Mouse (Mus musculus) erythroblast, adult 5-6 weeks (primary cell): ENCODE results near the gene Trim27. TPM values are rescaled to one million over a fixed set of nuclear protein-coding genes. Genes with fewer than 3 reads are reported as not detected.

ENCODE experiments used
- total RNA-seq, 2 experiments: library from RNA; stranded (forward) in 1 of 2; stranded (reverse) in 1 of 2; fragments of 150-400 nt in 1 of 2; fragments of 200-764, 138-1000 nt in 1 of 2; gene quantifications; 2 replicates each; pipeline versions ENCODE4 v1.2.3 to v1.2.4; 2015 to 2017; ENCODE audit warnings: low replicate concordance in 2 of 2

The Trim27 gene
- total RNA-seq, 2 experiments from 2014 or later, result 18.4 to 42.5 TPM

Other genes starting within 250 kb of the Trim27 start
- gene Olfr1370, start 104.5 kb upstream of the Trim27 start, total RNA-seq (2015; ENCODE audit: low replicate concordance), result not detected in 2 replicates
- gene Olfr1370, start 104.5 kb upstream of the Trim27 start, total RNA-seq (2017; ENCODE audit: low replicate concordance), result 0.14 TPM in 1 of 2 replicates, not detected in the other
- gene Olfr1369-ps1, start 68.0 kb upstream of the Trim27 start, total RNA-seq (2015; ENCODE audit: low replicate concordance), result not detected in 2 replicates
- gene Olfr1369-ps1, start 68.0 kb upstream of the Trim27 start, total RNA-seq (2017; ENCODE audit: low replicate concordance), result not detected in 2 replicates
- not detected in 2 replicates for gene Olfr263, start 49.8 kb upstream of the Trim27 start, total RNA-seq (2015; ENCODE audit: low replicate concordance)
- gene Olfr263, start 49.8 kb upstream of the Trim27 start, total RNA-seq (2017; ENCODE audit: low replicate concordance), result not detected in 2 replicates
- not detected in 2 replicates for gene Olfr1368, start 33.6 kb upstream of the Trim27 start, total RNA-seq (2015; ENCODE audit: low replicate concordance)
- not detected in 2 replicates for gene Olfr1368, start 33.6 kb upstream of the Trim27 start, total RNA-seq (2017; ENCODE audit: low replicate concordance)
- not detected in 2 replicates for gene Gpx5, start 113.3 kb downstream of the Trim27 start, total RNA-seq (2015; ENCODE audit: low replicate concordance)
- not detected in 2 replicates for gene Gpx5, start 113.3 kb downstream of the Trim27 start, total RNA-seq (2017; ENCODE audit: low replicate concordance)
- not detected in 2 replicates for gene Gpx6, start 132.7 kb downstream of the Trim27 start, total RNA-seq (2015; ENCODE audit: low replicate concordance)
- not detected in 2 replicates for gene Gpx6, start 132.7 kb downstream of the Trim27 start, total RNA-seq (2017; ENCODE audit: low replicate concordance)
- not detected in 2 replicates for gene Olfr1367, start 167.5 kb downstream of the Trim27 start, total RNA-seq (2015; ENCODE audit: low replicate concordance)
- not detected in 2 replicates for gene Olfr1367, start 167.5 kb downstream of the Trim27 start, total RNA-seq (2017; ENCODE audit: low replicate concordance)
- 0.84 TPM in 1 of 2 replicates, not detected in the other for gene Zscan12, start 183.4 kb downstream of the Trim27 start, total RNA-seq (2015; ENCODE audit: low replicate concordance)
- gene Zscan12, start 183.4 kb downstream of the Trim27 start, total RNA-seq (2017; ENCODE audit: low replicate concordance), result 0.70 and 1.4 TPM in 2 replicates
- gene Zkscan3, start 223.3 kb downstream of the Trim27 start, total RNA-seq (2015; ENCODE audit: low replicate concordance), result 16.9 and 23.6 TPM in 2 replicates
- 13.9 and 19.9 TPM in 2 replicates for gene Zkscan3, start 223.3 kb downstream of the Trim27 start, total RNA-seq (2017; ENCODE audit: low replicate concordance)